Mouse (Mus musculus) G1E (cell line): ENCODE measurements around the gene Fbn1. TPM values are rescaled to one million over a fixed set of nuclear protein-coding genes. Genes with fewer than 3 reads are reported as not detected.

Source experiments
- ATAC-seq: 2 replicates; pipeline ENCODE4 v1.8.0; 2016; ENCODE audit warnings: mild to moderate bottlenecking; ENCODE audit not compliant: insufficient number of reproducible peaks, poor library complexity, low FRiP score, severe bottlenecking; ENCODE audit errors: extremely low read depth
- DNase-seq: peaks from one replicate; pipeline ENCODE4 v3.0.0; 2012; ENCODE audit warnings: low spot score
- H3K27me3 ChIP-seq: 2 replicates; pipeline ENCODE4 v1.6.1; 2012; ENCODE audit warnings: mild to moderate bottlenecking, low read length, inconsistent platforms; ENCODE audit not compliant: insufficient read depth
- H3K36me3 ChIP-seq: replicated peaks from 2 replicates; pipeline ENCODE3; 2012; ENCODE audit warnings: mild to moderate bottlenecking, inconsistent platforms
- H3K4me1 ChIP-seq: 2 replicates; pipeline ENCODE4 v1.6.1; 2012; ENCODE audit warnings: low read depth, low read length, inconsistent platforms, mixed read lengths; ENCODE audit not compliant: insufficient read depth
- H3K4me3 ChIP-seq: 2 replicates; pipeline ENCODE4 v1.5.1; 2012; ENCODE audit warnings: low read depth, mild to moderate bottlenecking, inconsistent platforms, low read length, moderate library complexity, mixed read lengths
- H3K9me3 ChIP-seq: replicated peaks from 2 replicates; pipeline ENCODE4 v1.6.1; 2012; ENCODE audit warnings: inconsistent platforms
- CTCF ChIP-seq: IDR thresholded peaks from 2 replicates; pipeline ENCODE4 v1.5.1; 2012; ENCODE audit warnings: low read depth, low read length, inconsistent platforms, mixed read lengths
- GATA1 ChIP-seq: IDR thresholded peaks from 2 replicates; pipeline ENCODE4 v1.6.1; 2012; ENCODE audit warnings: borderline replicate concordance, low read length, inconsistent platforms, mixed read lengths
- GATA2 ChIP-seq: IDR thresholded peaks from 2 replicates; pipeline ENCODE4 v1.6.1; 2012; ENCODE audit warnings: low read depth, low read length, inconsistent platforms, borderline replicate concordance
- POLR2AphosphoS5 ChIP-seq: IDR thresholded peaks from 2 replicates; pipeline ENCODE4 v1.6.1; 2012; ENCODE audit warnings: low read depth, low read length, inconsistent platforms; ENCODE audit not compliant: insufficient replicate concordance
- TAL1 ChIP-seq: conservative IDR thresholded peaks from 2 replicates; pipeline ENCODE4 v1.6.1; 2012; ENCODE audit warnings: low read depth, low read length, inconsistent platforms, mixed read lengths
- polyA plus RNA-seq: library from polyadenylated mRNA; stranded (reverse); fragments of >175 nt; gene quantifications from 2 replicates; pipeline ENCODE4 v1.2.3, GENCODE M21; 2012
- total RNA-seq, 2 experiments: library from RNA; stranded (forward) in 1 of 2; stranded (reverse) in 1 of 2; fragments of 200-1000 nt in 1 of 2; fragments of >200 nt in 1 of 2; fragmentation: Nextera tagmentation in 1 of 2; gene quantifications; 2 replicates each; pipeline ENCODE4 v1.2.3; 2014 to 2017

The Fbn1 gene
- total and polyA plus RNA-seq, 3 experiments, result 0.05 TPM; not detected in 2

DNA sequence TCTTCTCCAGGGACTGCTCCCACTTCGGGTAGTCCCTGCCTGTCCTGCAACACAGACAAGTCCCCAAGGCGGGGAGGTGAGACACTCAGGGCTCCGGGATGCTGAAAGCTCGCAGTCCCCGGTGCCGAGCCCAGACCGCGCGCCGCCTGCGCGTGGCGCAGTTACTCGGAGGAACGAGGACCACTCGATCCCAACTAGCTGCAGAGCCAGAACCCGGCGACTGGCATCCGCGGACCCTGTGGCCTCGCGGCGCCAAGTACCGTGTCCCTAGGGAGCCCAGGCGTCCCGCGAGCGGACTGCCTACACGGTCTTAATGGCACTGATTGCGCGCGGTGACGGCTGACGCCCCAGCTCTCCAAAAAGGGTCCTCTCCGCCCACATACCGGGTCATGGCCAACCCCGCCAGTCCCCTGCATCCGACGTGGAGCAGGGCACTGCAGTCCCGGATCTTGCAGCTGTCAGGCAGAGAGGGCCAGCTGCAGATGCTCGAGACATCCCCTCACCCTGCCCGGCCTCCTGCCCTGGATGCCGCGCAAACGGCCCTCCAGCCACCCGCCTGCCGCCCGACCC is 2.0 kb downstream of the Fbn1 start:
- Histone ChIP-seq H3K4me3 (no peak overlapping the region), H3K4me1 (peaks cover 1% of the 10 kb centered on the region; the same call in 1 of the 2 replicates), H3K9me3 (peaks cover 9% of the 10 kb centered on the region), H3K36me3 (no peaks in the 10 kb centered on the region), H3K27me3 (peaks cover 65% of the 10 kb centered on the region)
- no peak for ATAC-seq
- no peak for TF ChIP-seq POLR2AphosphoS5
- no peak for DNase-seq

DNA sequence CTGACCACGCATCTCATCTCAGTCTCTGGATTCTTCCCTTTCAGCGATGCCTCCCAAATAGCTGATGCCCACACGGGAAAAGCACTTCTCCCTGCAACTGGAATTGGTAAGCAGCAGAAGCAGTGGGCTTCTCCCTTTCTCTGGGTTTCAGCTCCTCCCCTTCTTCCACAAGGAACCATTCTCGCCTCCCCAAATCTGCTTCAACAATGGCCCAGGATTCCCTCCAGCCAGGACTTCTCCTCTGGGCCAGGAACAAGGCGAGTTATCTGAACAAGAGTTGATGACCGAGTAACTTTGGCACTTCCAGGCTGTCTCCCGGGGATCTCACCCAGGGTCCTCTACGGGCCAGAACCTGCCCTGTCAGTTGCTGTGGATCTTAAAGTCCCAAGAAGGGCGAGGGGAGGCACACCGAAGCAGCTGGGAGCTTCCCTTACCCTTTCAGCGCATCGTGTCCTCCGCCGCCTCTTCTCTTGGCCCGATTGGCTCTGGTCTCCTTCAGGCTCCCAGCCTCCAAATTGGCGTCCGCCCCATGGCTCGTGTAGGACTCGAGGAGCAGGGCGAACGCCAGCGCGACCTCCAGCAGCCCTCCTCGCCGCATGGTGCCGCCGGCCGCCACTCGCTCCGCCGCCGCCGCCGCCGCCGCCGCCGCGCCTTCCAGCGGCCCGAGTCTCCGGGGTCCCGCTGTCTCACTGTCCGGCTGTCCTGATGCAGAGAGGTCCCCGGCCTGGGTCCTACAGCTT is 2.6 kb downstream of the Fbn1 start, which contains the start of gene Gm9913:
Gene Gm9913, plus strand, starts transcription at position 84 of the 740 bp plus-strand sequence.
- no peaks in the 10 kb centered on the region for H3K4me1 ChIP-seq
- DNase-seq (no peak), ATAC-seq (no peak)
- TF ChIP-seq CTCF (no peak), POLR2AphosphoS5 (no peak), TAL1 (no peak)
- no peaks in the 10 kb centered on the region for H3K36me3 ChIP-seq
- peaks cover 9% of the 10 kb centered on the region for H3K9me3 ChIP-seq
- no peak within 1 kb of the TSS for H3K4me3 ChIP-seq
- peaks cover 63% of the 10 kb centered on the region for H3K27me3 ChIP-seq

DNA sequence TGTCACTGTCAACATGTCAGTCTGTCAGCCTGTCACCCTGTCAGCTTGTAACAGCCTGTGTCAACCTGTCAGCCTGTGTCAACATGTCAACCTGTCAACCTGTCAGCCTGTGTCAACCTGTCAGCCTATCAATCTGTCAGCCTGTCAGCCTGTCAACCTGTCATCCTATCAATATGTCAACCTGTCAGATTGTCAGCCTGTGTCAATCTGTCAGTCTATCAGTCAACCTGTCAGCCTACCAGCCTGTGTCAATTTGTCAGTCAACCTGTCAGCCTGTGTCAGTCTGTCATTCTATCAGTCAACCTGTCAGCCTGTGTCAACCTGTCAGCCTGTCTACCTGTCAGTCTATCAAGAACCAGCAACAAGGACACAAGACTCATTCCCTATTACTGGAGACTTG is 6.3 kb downstream of the Fbn1 start:
- ATAC-seq (no peak), DNase-seq (no peak)
- Histone ChIP-seq H3K9me3 (peaks cover 7% of the 10 kb centered on the region), H3K4me3 (no peak overlapping the region), H3K36me3 (no peaks in the 10 kb centered on the region), H3K4me1 (peaks cover 4% of the 10 kb centered on the region; the same call in 1 of the 2 replicates), H3K27me3 (peaks cover 43% of the 10 kb centered on the region)
- TF ChIP-seq GATA1 (no peak), GATA2 (no peak), CTCF (no peak), TAL1 (no peak), POLR2AphosphoS5 (no peak)

DNA sequence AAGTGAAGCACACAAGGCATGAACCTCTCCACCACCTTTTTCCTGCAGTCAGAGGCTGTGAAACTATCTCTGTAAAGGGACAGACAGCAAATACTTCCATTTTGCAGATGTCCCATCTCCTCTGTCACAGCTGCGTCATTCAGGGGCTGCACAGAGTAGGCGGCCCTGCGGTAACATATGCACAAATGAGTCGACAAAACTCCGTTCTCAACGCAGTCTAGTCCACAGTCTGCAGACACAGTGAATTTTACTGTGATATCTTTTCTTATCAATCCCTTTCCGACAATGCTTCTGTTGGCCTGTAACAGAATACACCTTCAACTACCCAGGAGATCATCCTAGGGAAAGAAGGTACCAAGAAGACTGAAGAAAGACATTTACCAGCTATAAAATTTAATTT is 9.6 kb downstream of the Fbn1 start:
- no peak for ATAC-seq
- no peak for DNase-seq
- peaks cover 4% of the 10 kb centered on the region; the same call in 1 of the 2 replicates for H3K4me1 ChIP-seq
- no peak for TF ChIP-seq GATA2
- TF ChIP-seq CTCF, result no peak
- no peaks in the 10 kb centered on the region for H3K36me3 ChIP-seq
- no peaks in the 10 kb centered on the region for H3K9me3 ChIP-seq
- no peak overlapping the region for H3K4me3 ChIP-seq
- H3K27me3 ChIP-seq, result peaks cover 47% of the 10 kb centered on the region

DNA sequence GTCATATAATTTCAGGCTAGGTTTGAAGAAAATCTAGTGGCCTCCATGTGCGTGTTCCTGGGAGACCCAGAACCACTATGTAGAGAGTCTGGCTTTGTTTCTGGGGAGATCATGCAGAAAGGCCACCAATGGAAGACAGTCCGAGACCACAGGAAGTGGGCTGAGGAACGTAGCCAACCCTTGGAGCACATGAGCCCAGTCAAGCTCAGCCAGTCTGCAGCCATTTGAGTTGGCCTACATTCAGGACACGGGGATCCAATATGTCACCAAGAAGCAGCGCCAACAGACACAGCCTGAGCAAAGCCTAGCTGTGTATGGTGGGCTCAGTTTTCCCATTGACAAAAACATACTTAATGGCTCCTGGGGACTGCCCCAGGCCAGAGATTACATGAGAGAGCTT is 11.1 kb downstream of the Fbn1 start:
- Histone ChIP-seq H3K4me3 (no peak overlapping the region), H3K9me3 (no peaks in the 10 kb centered on the region)
- no peak for ATAC-seq

DNA sequence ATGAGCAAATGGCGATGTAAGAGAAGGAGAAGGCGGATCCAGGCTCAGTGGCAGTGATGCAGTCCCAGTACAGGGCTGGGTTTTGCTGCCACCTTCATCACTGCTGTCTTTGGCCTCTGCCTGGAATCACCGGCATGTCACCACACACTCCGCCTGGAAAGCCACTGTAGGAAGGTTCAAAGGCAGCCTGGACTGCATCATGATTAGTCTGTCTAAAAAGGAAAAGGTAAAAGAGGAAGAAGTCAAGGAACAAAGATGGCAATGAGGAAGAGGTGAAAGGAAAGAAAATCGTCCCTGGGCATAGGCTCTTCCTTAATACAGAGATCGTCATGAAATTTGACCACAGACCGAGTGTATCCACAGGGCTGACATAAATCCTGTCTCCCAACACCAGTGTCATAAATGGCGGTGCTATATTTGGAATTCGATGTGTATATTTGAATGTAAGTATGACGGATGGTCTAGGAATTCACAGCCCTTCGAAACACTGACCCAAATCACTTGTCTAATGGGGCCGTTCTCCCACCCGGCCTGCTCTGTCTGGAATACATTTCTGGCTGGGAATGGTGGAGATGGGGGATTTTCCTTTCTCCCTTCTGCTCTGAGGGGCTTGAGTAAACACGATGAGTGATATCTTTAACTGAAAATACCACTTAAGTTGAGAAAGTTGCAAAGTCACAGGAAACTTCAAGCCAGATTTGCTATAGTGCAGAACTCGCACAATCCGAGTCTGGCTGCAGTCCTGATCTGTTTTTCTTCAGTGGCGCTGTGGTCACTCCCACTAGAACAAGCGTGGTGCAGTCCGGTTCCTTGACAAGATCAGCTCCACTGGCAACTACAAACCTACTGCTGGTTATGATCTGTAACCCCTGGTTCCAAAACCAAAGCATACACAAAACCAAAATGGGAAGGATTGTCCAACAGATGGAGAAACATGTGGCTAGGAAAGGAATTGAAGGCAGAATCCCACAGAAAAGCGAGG is 12.7 kb downstream of the Fbn1 start:
- no peak overlapping the region for H3K4me3 ChIP-seq

More for the DNA sequence above, 11.1 kb downstream of the Fbn1 start:
- no peak for DNase-seq
- no peaks in the 10 kb centered on the region for H3K36me3 ChIP-seq
- H3K4me1 ChIP-seq, result peaks cover 4% of the 10 kb centered on the region; the same call in 1 of the 2 replicates
- peaks cover 51% of the 10 kb centered on the region for H3K27me3 ChIP-seq
- TF ChIP-seq TAL1 (no peak), CTCF (no peak), POLR2AphosphoS5 (no peak), GATA2 (no peak), GATA1 (no peak)

More for the DNA sequence above, 12.7 kb downstream of the Fbn1 start:
- DNase-seq (no peak), ATAC-seq (no peak)
- TF ChIP-seq CTCF (no peak), POLR2AphosphoS5 (no peak), GATA1 (no peak), TAL1 (no peak), GATA2 (no peak)
- Histone ChIP-seq H3K27me3 (peaks cover 48% of the 10 kb centered on the region), H3K36me3 (no peaks in the 10 kb centered on the region), H3K9me3 (no peaks in the 10 kb centered on the region), H3K4me1 (peaks cover 4% of the 10 kb centered on the region; the same call in 1 of the 2 replicates)
